Mouse (Mus musculus): ENCODE results near the gene Galnt2.

- TF ChIP-seq CTCF (IDR thresholded peaks at IDR 0.05; ENCODE audit: low read depth, low read length) (no peak), POLR2A (IDR thresholded peaks at IDR 0.05; ENCODE audit: borderline replicate concordance, low read depth, low read length) (no peak)
Measured at GRCm38 (mm10) chr8:124250255-124250654, 19.1 kb downstream of the Galnt2 start.

All from bone marrow macrophage, adult 2 months (primary cell).